Mouse (Mus musculus) embryonic stem cell, embryonic (primary cell): ENCODE measurements at regions not wholly inside any gene's neighbourhood (a gene's known extent, or its start where the extent isn't known, plus 50 kb on each side); places are given as distances from the start of the nearest gene placed in this dataset.

Experiments used
- CTCF ChIA-PET, 4 experiments: fragments of 300-600 bp in 2 of 4; fragments of 350-600 bp in 2 of 4; sonication (Branson Sonifier 250); formaldehyde crosslinking; loops; one replicate each; lab custom pipeline; 2022; ENCODE audit warnings: inconsistent platforms in 2 of 4; lab: Charles Lee
- POLR2A ChIA-PET, 4 experiments: fragments of 300-600 bp in 2 of 4; fragments of 350-600 bp in 2 of 4; sonication (Branson Sonifier 250); formaldehyde crosslinking; loops; one replicate each; lab custom pipeline; 2022; ENCODE audit warnings: antibody characterized with exemption in 4 of 4, inconsistent platforms in 1 of 4; lab: Charles Lee

DNA sequence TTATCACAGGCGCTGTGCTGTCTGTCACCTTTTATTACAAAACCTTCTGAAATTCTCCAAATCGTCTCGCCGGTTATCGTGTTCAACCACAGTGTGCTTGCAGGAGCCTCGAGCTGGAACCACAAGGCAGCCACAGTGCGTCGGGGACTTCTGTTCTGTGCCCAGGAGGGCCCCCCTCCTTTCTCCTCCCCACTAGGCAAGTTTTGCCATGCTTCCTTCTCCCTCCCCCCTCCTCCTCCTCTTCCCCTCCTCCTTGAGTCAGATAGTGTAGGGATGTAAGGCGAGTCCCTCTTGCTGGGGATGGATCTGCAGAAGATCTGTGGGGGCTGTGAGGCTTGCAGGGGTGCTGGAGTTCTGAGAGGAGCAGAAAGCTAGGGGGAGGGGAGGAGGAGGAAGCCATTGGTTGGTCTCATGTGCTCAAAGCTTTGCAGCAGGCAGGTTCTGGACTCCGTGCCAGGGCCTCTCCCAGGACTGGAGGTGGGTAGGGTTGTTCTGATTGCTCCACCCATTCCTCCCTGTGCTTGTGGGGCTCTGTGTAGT, 262.5 kb downstream of the Uaca start:
- CTCF ChIA-PET = interaction anchor here in 2 of 4 experiments (0.5 to 0.6 kb wide), 2 partner anchors 9 to 1282 kb away, joined by 3 read pairs; no protein-coding TSS in a partner anchor
- POLR2A ChIA-PET = interaction anchor here in 1 of 4 experiments (1.2 kb wide), 1 partner anchor 332 kb away, joined by 3 read pairs; no protein-coding TSS in a partner anchor

DNA sequence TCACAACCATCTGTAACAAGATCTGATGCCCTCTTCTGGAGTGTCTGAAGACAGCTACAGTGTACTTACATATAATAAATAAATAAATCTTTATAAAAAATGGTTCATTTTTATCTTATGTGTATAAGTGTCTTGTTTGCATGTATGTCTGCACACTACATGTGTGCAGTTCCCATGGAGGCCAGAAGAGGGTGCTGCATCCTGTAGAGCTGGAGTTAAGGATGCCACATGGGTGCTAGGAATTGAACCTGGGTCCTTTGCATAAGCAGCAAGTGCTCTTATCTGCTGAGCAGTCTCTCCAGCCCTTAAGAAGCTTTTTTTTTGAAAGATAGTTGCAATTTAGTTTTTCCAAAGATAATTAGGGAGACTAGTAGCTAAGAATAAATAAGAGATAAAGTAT, 264.9 kb downstream of the Uaca start:
- ChIA-PET POLR2A (interaction anchor here in 1 of 4 experiments (1.2 kb wide), 1 partner anchor 10 kb away, joined by 3 read pairs; no protein-coding TSS in a partner anchor), CTCF (interaction anchor here in 1 of 4 experiments (1.2 kb wide), 1 partner anchor 11 kb away, joined by 4 read pairs; no protein-coding TSS in a partner anchor)

DNA sequence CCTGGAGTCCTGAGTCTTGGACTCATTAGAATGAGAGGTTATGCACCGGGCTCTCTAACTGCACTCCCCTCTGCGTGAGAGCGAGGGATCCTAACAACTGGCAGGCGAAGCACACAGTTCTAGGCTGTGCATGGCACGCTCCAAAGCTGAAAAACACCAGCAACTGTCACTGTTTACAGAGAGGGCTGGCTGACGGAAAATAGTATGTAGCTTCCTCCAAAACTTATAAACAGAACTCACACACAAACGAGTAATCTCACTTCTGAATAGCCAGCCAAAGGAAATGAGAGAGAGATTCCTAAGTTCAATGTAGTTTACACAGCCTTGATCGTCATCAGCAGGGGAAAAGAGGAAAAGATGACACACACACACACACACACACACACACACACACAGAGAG, 266.6 kb downstream of the Uaca start:
- ChIA-PET CTCF (interaction anchor here in 3 of 4 experiments (0.6 to 0.7 kb wide), 4 partner anchors 78 to 1339 kb away, joined by 3 to 6 read pairs (median 4); no protein-coding TSS in a partner anchor), POLR2A (interaction anchor here in 2 of 4 experiments (0.6 to 1.5 kb wide), 4 partner anchors 13 to 1163 kb away, joined by 3 to 5 read pairs (median 3); no protein-coding TSS in a partner anchor)

- CTCF ChIA-PET = interaction anchor here in 1 of 4 experiments (0.5 kb wide), 1 partner anchor 90 kb away, joined by 7 read pairs; no protein-coding TSS in a partner anchor
- POLR2A ChIA-PET = interaction anchor here in 1 of 4 experiments (0.5 kb wide), 1 partner anchor 308 kb away, joined by 3 read pairs; the partner anchor contains the start of gene Tle3
These were observed 270.5 kb downstream of the Uaca start for GRCm38 (mm10) chr9:61064714-61065305.

GRCm38 (mm10) chr9:61069553-61070314, 275.4 kb downstream of the Uaca start:
- ChIA-PET POLR2A (interaction anchor here (0.5 to 1.8 kb wide), 12 partner anchors 9 to 841 kb away, joined by 3 to 9 read pairs (median 3); no protein-coding TSS in a partner anchor), CTCF (interaction anchor here in 3 of 4 experiments (0.6 to 1.0 kb wide), 8 partner anchors 11 to 1411 kb away, joined by 3 to 10 read pairs (median 4); no protein-coding TSS in a partner anchor)

DNA sequence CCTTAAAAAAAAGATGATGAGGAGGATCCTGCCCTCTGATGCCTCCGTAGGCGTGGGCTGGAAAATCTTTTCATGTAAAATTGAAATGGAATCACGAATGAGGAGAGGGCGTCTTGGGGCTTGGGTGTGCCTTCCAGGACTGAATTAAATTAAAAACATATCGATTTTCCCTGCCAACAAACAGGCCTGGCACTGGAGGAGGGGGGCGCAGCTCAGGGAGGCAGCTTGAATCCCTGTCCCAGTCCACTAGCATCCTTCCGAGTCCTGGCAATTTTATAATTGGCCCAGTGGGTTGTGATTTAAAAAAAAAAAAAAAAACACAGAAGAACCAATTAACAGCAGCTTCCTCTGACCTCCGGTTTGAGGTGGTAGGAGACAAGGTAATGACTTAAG, 276.0 kb downstream of the Uaca start:
- ChIA-PET CTCF (interaction anchor here in 3 of 4 experiments (0.6 to 1.0 kb wide), 5 partner anchors 11 to 1411 kb away, joined by 3 to 10 read pairs (median 9); no protein-coding TSS in a partner anchor), POLR2A (interaction anchor here in 3 of 4 experiments (0.5 to 1.8 kb wide), 7 partner anchors 8 to 840 kb away, joined by 3 to 9 read pairs (median 3); no protein-coding TSS in a partner anchor)

GRCm38 (mm10) chr9:61070861-61071260, 276.5 kb downstream of the Uaca start:
- CTCF ChIA-PET = no interaction called here
- POLR2A ChIA-PET = interaction anchor here in 2 of 4 experiments (0.6 to 1.8 kb wide), 2 partner anchors 19 to 298 kb away, joined by 3 to 6 read pairs; no protein-coding TSS in a partner anchor

GRCm38 (mm10) chr9:61073482-61073881, 279.1 kb downstream of the Uaca start:
- ChIA-PET CTCF (interaction anchor here (0.5 to 0.9 kb wide), 4 partner anchors 10 to 787 kb away, joined by 3 to 6 read pairs (median 4); no protein-coding TSS in a partner anchor), POLR2A (interaction anchor here (0.5 to 1.8 kb wide), 10 partner anchors 10 to 1158 kb away, joined by 3 to 5 read pairs (median 4); no protein-coding TSS in a partner anchor)

DNA sequence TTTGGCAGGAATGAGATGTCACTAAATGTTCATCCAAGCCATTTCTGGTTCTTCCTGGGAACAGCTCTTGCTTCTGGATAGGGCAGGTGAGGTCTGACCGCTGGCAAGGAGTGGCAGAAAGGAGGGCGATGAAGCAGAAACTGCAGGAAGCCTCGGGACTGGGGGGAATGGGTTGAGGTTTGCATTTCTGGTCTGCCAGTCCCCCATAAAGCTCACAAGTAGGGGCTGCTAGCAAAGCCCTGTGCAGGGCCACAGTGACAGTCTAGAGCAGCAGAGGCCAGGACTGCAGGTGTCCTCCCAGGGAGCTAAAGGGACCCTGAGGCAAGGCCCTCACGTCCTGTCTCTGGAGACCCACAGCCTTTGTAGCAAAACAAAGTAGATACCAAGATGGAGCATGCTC, 280.7 kb downstream of the Uaca start:
- ChIA-PET POLR2A (interaction anchor here in 1 of 4 experiments (0.6 kb wide), 1 partner anchor 612 kb away, joined by 3 read pairs; no protein-coding TSS in a partner anchor), CTCF (no interaction called here)

GRCm38 (mm10) chr9:61077181-61077580, 282.8 kb downstream of the Uaca start:
- POLR2A ChIA-PET = interaction anchor here in 1 of 4 experiments (1.0 kb wide), 1 partner anchor 297 kb away, joined by 3 read pairs; no protein-coding TSS in a partner anchor
- CTCF ChIA-PET = no interaction called here

- CTCF ChIA-PET = no interaction called here
- POLR2A ChIA-PET = no interaction called here
These were observed 283.5 kb downstream of the Uaca start for GRCm38 (mm10) chr9:61077807-61078206.

- CTCF ChIA-PET = no interaction called here
These were observed 287.2 kb downstream of the Uaca start for GRCm38 (mm10) chr9:61081474-61082021.

GRCm38 (mm10) chr9:61084655-61085230, 287.4 kb upstream of the Tle3 start:
- ChIA-PET POLR2A (interaction anchor here in 1 of 4 experiments (0.6 kb wide), 1 partner anchor 13 kb away, joined by 3 read pairs; no protein-coding TSS in a partner anchor), CTCF (interaction anchor here in 1 of 4 experiments (0.9 kb wide), 1 partner anchor 64 kb away, joined by 3 read pairs; no protein-coding TSS in a partner anchor)

More at GRCm38 (mm10) chr9:61081474-61082021, 287.2 kb downstream of the Uaca start:
- POLR2A ChIA-PET = interaction anchor here in 1 of 4 experiments (0.7 kb wide), 1 partner anchor 10 kb away, joined by 5 read pairs; no protein-coding TSS in a partner anchor

- ChIA-PET POLR2A (no interaction called here), CTCF (no interaction called here)
These were observed 285.1 kb upstream of the Tle3 start for GRCm38 (mm10) chr9:61087035-61087434.

DNA sequence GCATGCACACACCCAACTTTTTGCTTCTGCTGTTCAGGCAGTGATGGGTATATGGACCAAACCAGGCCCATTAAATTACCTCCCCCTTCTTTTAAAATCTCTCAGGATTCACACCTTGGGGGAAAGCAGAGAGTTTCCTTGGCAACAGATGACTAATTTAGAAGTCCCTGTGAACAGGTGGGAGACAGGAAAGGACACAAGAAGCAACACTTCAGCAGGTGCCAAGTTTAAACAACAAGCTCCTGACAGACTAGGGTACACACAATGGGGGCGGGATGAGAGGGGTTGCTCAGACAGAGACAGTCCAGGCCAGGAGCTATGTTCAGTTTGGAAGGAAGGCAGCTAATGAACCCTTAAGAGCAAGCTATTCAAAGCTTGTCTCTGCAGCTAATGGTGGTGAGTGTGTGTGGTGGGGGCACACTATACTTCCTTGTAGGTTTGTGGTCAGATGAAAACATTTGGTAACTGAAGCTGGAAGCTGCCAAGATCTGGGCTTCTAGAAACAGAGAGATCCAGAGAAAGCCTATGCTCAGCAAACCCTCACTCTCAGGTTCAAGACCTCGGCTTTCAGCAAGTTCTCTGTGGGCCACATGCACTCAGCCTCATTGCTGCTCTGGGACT, 283.0 kb upstream of the Tle3 start:
- CTCF ChIA-PET = interaction anchor here in 1 of 4 experiments (0.7 kb wide), 1 partner anchor 289 kb away, joined by 5 read pairs; no protein-coding TSS in a partner anchor
- POLR2A ChIA-PET = interaction anchor here in 1 of 4 experiments (0.7 to 1.6 kb wide), 2 partner anchors 19 to 20 kb away, joined by 3 to 6 read pairs; no protein-coding TSS in a partner anchor

GRCm38 (mm10) chr9:61091036-61091435, 281.1 kb upstream of the Tle3 start:
- ChIA-PET CTCF (no interaction called here), POLR2A (no interaction called here)
